Mouse (Mus musculus): Measurements from ENCODE around the gene Zbtb20. TPM values are rescaled to one million over a fixed set of nuclear protein-coding genes. Genes with fewer than 3 reads are reported as not detected.
"Not testable (repeated sequence)": the region's sequence is repeated elsewhere in the genome, so short reads cannot be mapped to it uniquely, and the experiment has no call there.

Zbtb20 gene
- total RNA-seq, 2 experiments from 2014 or later = 102 to 105 TPM

DNA sequence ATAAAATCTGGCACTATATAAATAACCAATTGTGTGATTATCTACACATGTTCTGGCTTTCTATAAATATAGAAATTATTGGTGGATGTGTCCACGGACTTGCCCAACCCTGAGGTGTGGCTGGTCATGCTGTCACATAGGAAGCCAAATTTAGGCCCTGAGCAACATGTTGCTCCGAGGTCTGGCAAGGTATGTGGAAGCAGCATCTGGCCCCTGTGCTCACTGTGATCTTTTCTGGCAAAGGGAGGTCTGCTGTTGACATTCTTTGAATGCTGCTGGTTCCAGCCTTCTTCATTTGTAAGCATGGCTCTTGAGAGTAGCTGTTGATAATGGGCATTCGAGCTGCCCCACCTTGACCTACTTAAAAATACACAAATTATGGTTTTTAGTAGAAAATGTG is 35.0 kb downstream of the Zbtb20 start:
- DNase-seq = peak; percentile 61

DNA sequence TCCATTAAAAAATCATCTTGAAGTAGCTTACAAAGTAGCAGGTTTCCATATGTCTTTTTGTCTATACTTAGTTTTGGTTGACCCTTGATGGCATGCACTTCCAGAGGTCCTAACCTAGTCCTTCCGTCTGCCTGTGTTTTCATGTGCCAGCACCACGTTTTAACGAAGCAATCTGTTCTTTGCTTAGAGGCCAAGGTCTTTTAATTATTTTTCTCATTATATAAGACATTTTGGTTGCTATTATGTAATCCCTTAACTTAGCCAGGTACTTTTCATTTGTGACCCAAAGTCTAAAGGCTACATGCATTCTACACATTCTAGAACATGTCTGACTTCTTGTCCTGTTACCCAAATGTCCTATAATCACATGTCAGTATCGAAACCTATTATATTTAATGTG is 35.6 kb downstream of the Zbtb20 start:
- DNase-seq = no peak

- no peak for DNase-seq
Measured at GRCm38 (mm10) chr16:42911815-42912214, 36.1 kb downstream of the Zbtb20 start.

GRCm38 (mm10) chr16:42913291-42913690 is 37.6 kb downstream of the Zbtb20 start:
- DNase-seq = no peak

DNA sequence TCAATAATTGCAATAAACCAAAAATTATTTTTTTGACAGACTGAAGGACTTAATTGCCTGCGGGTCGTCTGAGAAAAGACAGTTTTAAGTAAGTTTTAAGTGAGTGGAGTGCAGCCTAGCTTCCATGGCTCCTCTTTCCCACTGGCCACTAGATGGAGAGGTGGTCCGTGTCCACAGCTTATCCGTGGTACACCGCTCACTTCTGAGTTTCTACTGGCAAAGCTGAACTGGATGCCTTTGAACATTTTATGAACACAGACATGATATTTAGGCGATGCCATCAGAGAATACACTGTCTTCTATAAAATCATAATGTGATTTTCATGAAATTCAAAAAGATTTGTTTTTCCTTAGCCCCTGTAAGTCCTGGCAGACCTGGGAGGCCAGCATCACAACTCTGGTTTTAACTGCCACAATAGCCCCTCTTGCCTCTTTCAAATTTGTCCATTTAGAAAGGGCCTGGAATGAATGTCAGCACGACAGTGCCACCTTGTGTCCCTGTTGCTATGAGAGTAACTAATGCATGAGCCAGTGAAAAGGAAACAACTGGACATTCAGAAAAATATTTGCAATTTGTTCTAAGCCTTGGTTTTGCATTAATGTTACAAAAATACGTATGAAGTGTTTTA is 38.9 kb downstream of the Zbtb20 start:
- peak; percentile 76 for DNase-seq

- no peak for DNase-seq
Measured at GRCm38 (mm10) chr16:42919992-42920760, 44.5 kb downstream of the Zbtb20 start.

GRCm38 (mm10) chr16:42921436-42921835 is 45.8 kb downstream of the Zbtb20 start:
- no peak for DNase-seq

- no peak for DNase-seq
Measured at GRCm38 (mm10) chr16:42938211-42938610, 62.5 kb downstream of the Zbtb20 start.

GRCm38 (mm10) chr16:42947016-42947415 is 71.3 kb downstream of the Zbtb20 start:
- DNase-seq = no peak

GRCm38 (mm10) chr16:42955401-42955800 is 79.7 kb downstream of the Zbtb20 start:
- not testable (repeated sequence) for DNase-seq

- no peak for DNase-seq
Measured at GRCm38 (mm10) chr16:42972872-42973271, 97.2 kb downstream of the Zbtb20 start.

DNA sequence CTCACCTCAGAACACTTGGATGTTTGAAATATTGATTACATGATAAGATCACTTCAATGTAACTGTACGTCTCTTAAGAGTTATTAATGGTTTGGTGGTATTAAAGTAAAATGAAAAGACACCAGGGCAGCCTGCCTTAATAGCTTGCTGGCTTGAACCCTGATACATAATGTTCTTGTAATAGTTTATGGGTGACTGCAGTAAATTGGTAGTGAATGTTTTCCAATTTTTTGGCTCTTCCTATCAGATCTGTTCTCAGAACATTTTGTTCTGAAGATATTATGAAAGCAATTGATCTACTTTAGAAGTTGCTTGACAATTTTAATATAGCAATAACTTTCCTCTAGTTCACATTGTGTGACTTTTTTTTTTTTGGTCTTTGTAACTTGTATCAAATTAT is 123.2 kb downstream of the Zbtb20 start:
- no peak for DNase-seq

GRCm38 (mm10) chr16:43026351-43026750 is 150.7 kb downstream of the Zbtb20 start:
- DNase-seq = no peak

DNA sequence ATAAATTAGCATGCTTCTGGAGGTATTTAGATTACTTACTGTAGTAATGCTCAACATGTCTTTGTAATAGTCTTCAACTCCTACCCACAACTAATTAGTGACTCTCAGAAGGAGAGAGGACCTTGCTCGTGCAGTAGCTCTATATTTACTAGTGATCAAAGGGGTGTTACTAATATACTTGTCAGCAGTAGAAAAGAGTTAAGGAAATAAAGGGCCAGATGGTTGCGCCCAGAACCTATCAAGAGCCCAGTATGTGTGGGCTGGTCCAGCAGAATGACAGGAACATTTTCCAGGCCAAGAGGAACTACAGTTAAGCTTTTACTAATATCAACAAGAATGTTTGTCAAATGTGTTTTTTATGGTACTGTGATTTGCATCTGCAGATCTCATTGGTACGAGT is 153.6 kb downstream of the Zbtb20 start:
- no peak for DNase-seq

DNA sequence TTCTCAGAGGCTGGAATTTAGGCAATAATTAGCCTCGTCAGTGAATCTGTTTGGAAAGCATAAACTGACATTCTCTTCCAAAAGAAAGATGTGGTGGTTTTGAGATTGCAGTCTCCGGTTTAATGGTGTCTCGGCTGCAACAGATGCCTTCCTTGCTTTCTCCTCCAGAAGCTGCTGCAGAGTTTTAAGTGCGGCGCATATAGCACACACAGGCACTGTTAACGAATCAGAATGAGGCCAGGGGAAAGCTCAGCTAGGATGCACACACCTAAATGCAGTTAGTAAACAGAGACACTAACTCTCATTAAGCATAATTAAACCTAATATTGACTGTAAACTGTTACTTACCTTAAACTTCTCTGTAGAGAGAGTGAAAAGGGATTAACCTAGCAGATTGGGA is 160.0 kb downstream of the Zbtb20 start:
- no peak for DNase-seq

DNA sequence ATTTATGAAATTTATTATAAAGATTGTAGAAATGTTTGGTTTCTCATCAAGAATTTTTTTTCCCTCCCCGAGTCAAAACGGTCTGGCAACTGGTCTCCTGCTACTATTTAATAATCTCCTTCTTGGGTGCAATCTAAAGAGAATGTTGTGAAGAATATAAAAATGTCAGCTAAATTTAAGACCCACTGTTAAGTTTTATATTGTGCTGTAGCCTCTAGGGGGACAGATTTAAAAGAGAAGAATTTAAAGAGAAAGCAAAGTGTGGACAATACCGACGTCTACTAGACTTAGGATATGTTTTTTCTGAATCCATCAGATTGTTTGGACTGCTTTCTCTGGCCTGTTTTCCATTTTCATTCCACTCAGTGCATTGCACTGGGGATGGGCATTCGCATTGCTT is 160.8 kb downstream of the Zbtb20 start:
- no peak for DNase-seq

GRCm38 (mm10) chr16:43037320-43037719 is 161.6 kb downstream of the Zbtb20 start:
- DNase-seq = no peak

GRCm38 (mm10) chr16:43045611-43046010 is 169.9 kb downstream of the Zbtb20 start:
- DNase-seq = no peak

DNA sequence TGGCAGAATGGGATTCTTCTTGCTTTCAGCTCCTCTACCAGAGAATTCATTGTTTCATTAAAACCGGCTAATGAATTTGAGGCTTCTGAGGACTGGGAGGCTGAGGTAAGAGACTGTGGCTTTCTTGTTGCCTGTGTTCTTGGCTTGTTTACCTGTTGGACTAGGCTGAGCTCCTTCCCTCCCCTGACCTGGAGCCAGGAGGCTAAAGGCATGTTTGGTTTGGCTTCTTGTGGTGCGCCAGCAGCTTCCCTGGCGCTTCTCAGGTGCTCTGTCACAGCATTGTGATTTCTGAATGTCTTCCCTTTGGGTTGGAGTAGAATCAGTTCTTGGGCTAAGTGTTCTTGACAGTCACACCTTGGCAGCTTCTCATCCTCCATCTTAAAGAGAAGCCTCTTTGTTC is 171.0 kb downstream of the Zbtb20 start:
- DNase-seq = no peak

GRCm38 (mm10) chr16:43069666-43070295 is 194.1 kb downstream of the Zbtb20 start:
- DNase-seq = no peak

DNA sequence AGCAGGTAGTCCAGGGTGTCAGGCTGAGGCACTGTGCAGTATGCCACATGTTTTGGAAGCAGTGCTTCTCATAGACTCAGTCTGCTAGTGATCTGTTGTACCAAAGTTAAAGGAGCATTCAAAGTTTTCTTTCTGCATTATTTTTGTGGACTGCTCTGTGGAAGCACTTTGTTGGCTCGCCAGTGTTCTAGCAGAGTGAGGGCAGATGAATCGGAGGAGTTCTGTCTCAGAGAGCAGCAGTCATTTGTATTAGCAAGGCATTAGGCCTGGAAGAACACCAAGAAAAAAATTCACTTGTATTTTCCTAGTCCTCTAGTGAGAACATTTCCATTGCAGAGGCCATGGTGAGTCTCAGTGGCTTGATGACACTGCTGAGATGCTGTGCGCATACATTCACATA is 196.2 kb downstream of the Zbtb20 start:
- no peak for DNase-seq

- peak; percentile 11 for DNase-seq
Measured at GRCm38 (mm10) chr16:43072818-43073594, 197.3 kb downstream of the Zbtb20 start.

DNA sequence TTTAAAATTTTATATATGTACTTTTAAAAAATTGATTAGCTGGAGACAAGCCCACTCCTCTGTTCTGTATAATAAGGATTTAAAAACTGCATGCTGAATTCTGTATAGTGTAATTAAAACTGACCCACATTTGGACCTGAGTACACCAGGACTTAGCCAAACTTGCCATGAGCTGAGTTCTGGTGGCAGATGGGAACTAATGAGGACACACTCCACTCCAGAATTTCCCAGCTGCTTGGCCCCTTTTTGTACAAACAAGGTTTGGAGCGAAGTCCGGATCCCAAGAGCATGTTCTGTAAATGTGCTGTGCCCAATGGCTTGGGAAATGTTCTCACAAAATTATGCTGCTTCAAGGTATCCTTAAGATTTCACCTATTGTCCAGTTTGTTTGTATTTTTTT is 204.7 kb downstream of the Zbtb20 start:
- no peak for DNase-seq

Measured in heart, postnatal 4 days (tissue).